8 mouse cellular contexts compared by ENCODE assay signal in genomic region chr6:67451330-67451729, GRCm38 (mm10). TPM values are rescaled to one million over a fixed set of nuclear protein-coding genes. Genes with fewer than 3 reads are reported as not detected.
A peak's percentile ranks its signal among the peaks of the same experiment; 100 is the strongest.
DNase-seq lines count a peak whose midpoint lies in the region; ATAC-seq lines count a peak whose summit lies in the region.

No protein-coding gene starts in this region.

- no peak overlapping the region for H3K4me3 ChIP-seq in kidney, embryonic 15.5 days (replicated peaks)

- H3K27ac ChIP-seq in kidney, embryonic 15.5 days = no peak overlapping the region

- H3K27me3 ChIP-seq in kidney, embryonic 15.5 days = no peaks in the 10 kb centered on the region

- H3K9ac ChIP-seq in kidney, embryonic 15.5 days = no peak overlapping the region

- no peaks in the 10 kb centered on the region for H3K4me1 ChIP-seq in kidney, embryonic 15.5 days

- ATAC-seq in kidney, embryonic 15.5 days (replicated peaks; ENCODE audit: low FRiP score) = no peak
- ATAC-seq in granulocyte monocyte progenitor cell, adult 5-6 weeks (replicated peaks; ENCODE audit: poor library complexity, severe bottlenecking) = no peak

- H3K4me2 ChIP-seq in kidney, embryonic 15.5 days = no peak overlapping the region

- peak; percentile 36 for DNase-seq in adrenal gland, postnatal 14 days
- no peak for DNase-seq in adrenal gland, adult 2 months
- peak; percentile 24 for DNase-seq in kidney, postnatal 14 days
- DNase-seq in B cell, adult 2 months = peak; percentile 45 to 55
- peak; percentile 31 to 32 for DNase-seq in kidney, postnatal 4 days
- peak; percentile 5 for DNase-seq in telencephalon, adult 2 months (ENCODE audit: low read depth, low spot score)

- no peaks in the 10 kb centered on the region for H3K36me3 ChIP-seq in kidney, embryonic 15.5 days

- no peaks in the 10 kb centered on the region for H3K9me3 ChIP-seq in kidney, embryonic 15.5 days (replicated peaks)

- 53% methylated on average over 5 of the region's 5 CpGs for WGBS in kidney, embryonic 15.5 days

RNA-seq across cellular contexts. Expression of gene Il23r, which starts 40.3 kb away (rescaled TPM):
- 2.0 and 4.7 TPM in 2 replicates for total RNA-seq in adrenal gland, postnatal 14 days (2021)
- total RNA-seq in adrenal gland, adult 2 months (2021) = 10 to 100 TPM in 1 of 2 experiments, 1 to 10 TPM in 1; 7.3 to 12.3 TPM
- 0.03 and 0.08 TPM in 2 replicates for polyA plus RNA-seq in adrenal gland, adult 2 months (2012; rRNA removed)
- not detected in 2 replicates for polyA plus RNA-seq in kidney, embryonic 15.5 days (2015; fragmentation: Nextera tagmentation; extraction: Ambion mirVana)
- not detected in 2 replicates for total RNA-seq in granulocyte monocyte progenitor cell, adult 5-6 weeks (2014; fragmentation: Nextera tagmentation)
- not detected in 2 replicates for total RNA-seq in granulocyte monocyte progenitor cell, adult 5-6 weeks (2017)
